Mouse (Mus musculus) cortical plate, adult 2 months (tissue): ENCODE results near the gene Olfr1349. TPM values are rescaled to one million over a fixed set of nuclear protein-coding genes. Genes with fewer than 3 reads are reported as not detected.
"Not testable (repeated sequence)": the region's sequence is repeated elsewhere in the genome, so short reads cannot be mapped to it uniquely, and the experiment has no call there.

Source experiments
- H3K27ac ChIP-seq: fragments of 200-500 bp; 2 replicates; pipeline ENCODE4 v1.5.1; 2012; ENCODE audit warnings: low read length, control low read depth, inconsistent platforms; ENCODE audit not compliant: insufficient read depth
- H3K4me1 ChIP-seq: fragments of 200-500 bp; 2 replicates; pipeline ENCODE4 v1.6.1; 2011; ENCODE audit warnings: low read length; ENCODE audit not compliant: control insufficient read depth, insufficient read depth
- H3K4me3 ChIP-seq: fragments of 200-500 bp; 2 replicates; pipeline ENCODE4 v1.5.1; 2011; ENCODE audit warnings: mild to moderate bottlenecking, low read length, control low read depth; ENCODE audit not compliant: insufficient read depth
- CTCF ChIP-seq: fragments of 200-500 bp; IDR thresholded peaks from 2 replicates; pipeline ENCODE4 v1.5.1; 2011; ENCODE audit warnings: mild to moderate bottlenecking, control low read depth, low read length; ENCODE audit not compliant: insufficient read depth; ENCODE audit errors: extremely low read depth
- POLR2A ChIP-seq: fragments of 200-500 bp; IDR thresholded peaks from 2 replicates; pipeline ENCODE4 v1.6.1; 2011; ENCODE audit warnings: mild to moderate bottlenecking, low read length, control low read depth; ENCODE audit not compliant: insufficient read depth; ENCODE audit errors: extremely low read depth
- polyA plus RNA-seq: library from polyadenylated mRNA; depleted of rRNA; stranded (reverse); fragments of >200 nt; gene quantifications from 2 replicates; pipeline ENCODE4 v1.2.3, GENCODE M21; 2012; rRNA removed

Olfr1349 gene
- 0.04 TPM in 1 of 2 replicates, not detected in the other for polyA plus RNA-seq

GRCm38 (mm10) chr7:6522850-6523249, at the start of gene Olfr1349:
TSS of gene Olfr1349 (minus strand) at chr7:6522950.
- H3K4me3 ChIP-seq = no peak within 1 kb of the TSS
- H3K4me1 ChIP-seq = no peaks in the 10 kb centered on the region
- TF ChIP-seq CTCF = no peak
- no peak for TF ChIP-seq POLR2A
- H3K27ac ChIP-seq = no peak within 1 kb of the TSS

- TF ChIP-seq POLR2A (no peak), CTCF (no peak)
- Histone ChIP-seq H3K27ac (no peak within 1 kb of the TSS), H3K4me3 (no peak within 1 kb of the TSS), H3K4me1 (no peaks in the 10 kb centered on the region)
These were observed 41.8 kb upstream of the Olfr1349 start, which contains the start of gene Olfr1350 for GRCm38 (mm10) chr7:6564541-6564940. TSS of gene Olfr1350 (plus strand) at chr7:6564841.

- no peaks in the 10 kb centered on the region for H3K4me1 ChIP-seq
- no peak overlapping the region for H3K4me3 ChIP-seq
- TF ChIP-seq CTCF (no peak), POLR2A (no peak)
- H3K27ac ChIP-seq = no peak overlapping the region
These were observed 3.4 kb upstream of the Olfr1349 start for GRCm38 (mm10) chr7:6526141-6526540.

- Histone ChIP-seq H3K27ac (no peak overlapping the region), H3K4me3 (no peak overlapping the region), H3K4me1 (no peaks in the 10 kb centered on the region)
- no peak for TF ChIP-seq CTCF
- TF ChIP-seq POLR2A = no peak
These were observed 2.3 kb upstream of the Olfr1349 start for GRCm38 (mm10) chr7:6525001-6525400.

- Histone ChIP-seq H3K4me1 (no peaks in the 10 kb centered on the region), H3K4me3 (no peak overlapping the region), H3K27ac (no peak overlapping the region)
- TF ChIP-seq CTCF = no peak
- no peak for TF ChIP-seq POLR2A
These were observed 1.1 kb downstream of the Olfr1349 start for GRCm38 (mm10) chr7:6521666-6522065.

GRCm38 (mm10) chr7:6508648-6509047, 14.1 kb downstream of the Olfr1349 start, which contains the start of gene Olfr1348:
TSS of gene Olfr1348 (minus strand) at chr7:6508748.
- Histone ChIP-seq H3K27ac (no peak within 1 kb of the TSS), H3K4me1 (no peaks in the 10 kb centered on the region), H3K4me3 (no peak within 1 kb of the TSS)
- TF ChIP-seq CTCF (no peak), POLR2A (no peak)

GRCm38 (mm10) chr7:6499655-6500054, 23.1 kb downstream of the Olfr1349 start, which contains the start of gene Olfr1347:
TSS of gene Olfr1347 (minus strand) at chr7:6499755.
- TF ChIP-seq CTCF (no peak), POLR2A (no peak)
- no peak within 1 kb of the TSS for H3K4me3 ChIP-seq

GRCm38 (mm10) chr7:6486841-6487240, 35.9 kb downstream of the Olfr1349 start, which contains the start of gene Olfr5:
TSS of gene Olfr5 (minus strand) at chr7:6486941.
- TF ChIP-seq CTCF (no peak), POLR2A (no peak)
- no peaks in the 10 kb centered on the region for H3K4me1 ChIP-seq
- H3K27ac ChIP-seq = no peak within 1 kb of the TSS
- no peak within 1 kb of the TSS for H3K4me3 ChIP-seq

More at GRCm38 (mm10) chr7:6499655-6500054, 23.1 kb downstream of the Olfr1349 start, which contains the start of gene Olfr1347:
- H3K4me1 ChIP-seq = no peaks in the 10 kb centered on the region
- H3K27ac ChIP-seq = no peak within 1 kb of the TSS

GRCm38 (mm10) chr7:6477633-6478032, 45.1 kb downstream of the Olfr1349 start:
- not testable (repeated sequence) for H3K27ac ChIP-seq, H3K4me3 ChIP-seq, H3K4me1 ChIP-seq

GRCm38 (mm10) chr7:6466951-6467350, 55.8 kb downstream of the Olfr1349 start, which contains the start of gene Olfr1346:
TSS of gene Olfr1346 (plus strand) at chr7:6467101.
- TF ChIP-seq POLR2A (no peak), CTCF (no peak)
- H3K4me1 ChIP-seq = no peaks in the 10 kb centered on the region
- H3K27ac ChIP-seq = no peak within 1 kb of the TSS

More at GRCm38 (mm10) chr7:6466951-6467350, 55.8 kb downstream of the Olfr1349 start, which contains the start of gene Olfr1346:
- H3K4me3 ChIP-seq = no peak within 1 kb of the TSS

Other genes starting within 250 kb of the Olfr1349 start
- gene Zfp667, start 236.4 kb downstream of the Olfr1349 start, polyA plus RNA-seq = 7.1 and 7.7 TPM in 2 replicates
- 7.6 and 8.0 TPM in 2 replicates for gene Zfp583, start 191.7 kb downstream of the Olfr1349 start, polyA plus RNA-seq
- gene Gm3854, start 179.2 kb downstream of the Olfr1349 start, polyA plus RNA-seq = 3.4 and 4.2 TPM in 2 replicates
- 2.6 and 3.1 TPM in 2 replicates for gene Zfp78, start 159.7 kb downstream of the Olfr1349 start, polyA plus RNA-seq
- 8.1 and 8.6 TPM in 2 replicates for gene Zfp28, start 139.7 kb downstream of the Olfr1349 start, polyA plus RNA-seq
- 7.5 and 7.6 TPM in 2 replicates for gene Smim17, start 124.2 kb downstream of the Olfr1349 start, polyA plus RNA-seq
- gene Gm20715, start 112.7 kb downstream of the Olfr1349 start, polyA plus RNA-seq = 0.09 and 0.33 TPM in 2 replicates
- gene Olfr1344, start 84.3 kb downstream of the Olfr1349 start, polyA plus RNA-seq = 1.8 and 2.4 TPM in 2 replicates
- not detected in 2 replicates for gene Olfr1336, start 66.8 kb downstream of the Olfr1349 start, polyA plus RNA-seq
- gene Olfr1346, start 55.8 kb downstream of the Olfr1349 start, polyA plus RNA-seq = not detected in 2 replicates
- not detected in 2 replicates for gene Olfr5, start 36.0 kb downstream of the Olfr1349 start, polyA plus RNA-seq
- gene Olfr1347, start 23.2 kb downstream of the Olfr1349 start, polyA plus RNA-seq = not detected in 2 replicates
- not detected in 2 replicates for gene Olfr1348, start 14.2 kb downstream of the Olfr1349 start, polyA plus RNA-seq
- gene Olfr1350, start 41.9 kb upstream of the Olfr1349 start, polyA plus RNA-seq = not detected in 2 replicates
- gene Zim1, start 173.5 kb upstream of the Olfr1349 start, polyA plus RNA-seq = 1.8 and 2.0 TPM in 2 replicates
- gene Peg3, start 207.5 kb upstream of the Olfr1349 start, polyA plus RNA-seq = 109 and 119 TPM in 2 replicates
- gene Usp29, start 207.6 kb upstream of the Olfr1349 start, polyA plus RNA-seq = 10.5 and 10.7 TPM in 2 replicates